Mouse (Mus musculus) brown adipose tissue, adult 24 weeks (tissue): ENCODE data around the gene Eef1a2. TPM values are rescaled to one million over a fixed set of nuclear protein-coding genes. Genes with fewer than 3 reads are reported as not detected.
A peak's percentile ranks its signal among the peaks of the same experiment; 100 is the strongest.

Source experiments
- H3K27ac ChIP-seq: fragments of 200-500 bp; replicated peaks from 2 replicates; pipeline ENCODE4 v1.5.1; 2012; ENCODE audit warnings: low read depth, mild to moderate bottlenecking, low read length
- H3K4me1 ChIP-seq: fragments of 200-500 bp; 2 replicates; pipeline ENCODE4 v1.6.1; 2012; ENCODE audit warnings: low read length, mixed read lengths; ENCODE audit not compliant: control insufficient read depth, insufficient read depth, insufficient read length
- H3K4me3 ChIP-seq: fragments of 200-500 bp; 2 replicates; pipeline ENCODE4 v1.5.1; 2012; ENCODE audit warnings: low read depth, mild to moderate bottlenecking, low read length, moderate library complexity; ENCODE audit not compliant: insufficient read depth
- polyA plus RNA-seq: library from polyadenylated mRNA; stranded (reverse); fragments of >200 nt; gene quantifications from 2 replicates; pipeline ENCODE4 v1.2.4, GENCODE M21; 2012; ENCODE audit not compliant: missing spikeins, insufficient read depth, insufficient read length

Gene Eef1a2
- polyA plus RNA-seq, 1 experiment = 11.3 TPM

GRCm38 (mm10) chr2:181150281-181150680 is 6.5 kb downstream of the Eef1a2 start:
- Histone ChIP-seq H3K27ac (no peak overlapping the region), H3K4me3 (no peak overlapping the region), H3K4me1 (peaks cover 7% of the 10 kb centered on the region; the same call in 1 of the 2 replicates)

- H3K4me3 ChIP-seq = peak overlapping the region; percentile 41
- H3K4me1 ChIP-seq = peaks cover 7% of the 10 kb centered on the region; the same call in 1 of the 2 replicates
These were observed 8.4 kb downstream of the Eef1a2 start for GRCm38 (mm10) chr2:181148318-181148955.

GRCm38 (mm10) chr2:181147546-181148317 is 9.1 kb downstream of the Eef1a2 start:
- Histone ChIP-seq H3K4me3 (peak overlapping the region; percentile 41), H3K4me1 (peaks cover 7% of the 10 kb centered on the region; the same call in 1 of the 2 replicates), H3K27ac (no peak overlapping the region)

More at GRCm38 (mm10) chr2:181148318-181148955, 8.4 kb downstream of the Eef1a2 start:
- H3K27ac ChIP-seq = no peak overlapping the region

- Histone ChIP-seq H3K4me3 (no peak overlapping the region), H3K4me1 (peaks cover 7% of the 10 kb centered on the region; the same call in 1 of the 2 replicates), H3K27ac (no peak overlapping the region)
These were observed 9.8 kb downstream of the Eef1a2 start for GRCm38 (mm10) chr2:181146976-181147545.

- Histone ChIP-seq H3K27ac (no peak overlapping the region), H3K4me1 (peaks cover 7% of the 10 kb centered on the region; the same call in 1 of the 2 replicates), H3K4me3 (no peak overlapping the region)
These were observed 12.1 kb downstream of the Eef1a2 start for GRCm38 (mm10) chr2:181144675-181145074.

- Histone ChIP-seq H3K4me1 (peaks cover 6% of the 10 kb centered on the region; the same call in 1 of the 2 replicates), H3K4me3 (no peak overlapping the region), H3K27ac (no peak overlapping the region)
These were observed 13.1 kb downstream of the Eef1a2 start for GRCm38 (mm10) chr2:181143509-181144276.

GRCm38 (mm10) chr2:181142703-181143135 is 14.1 kb downstream of the Eef1a2 start:
- H3K4me3 ChIP-seq = no peak overlapping the region
- H3K27ac ChIP-seq = no peak overlapping the region
- H3K4me1 ChIP-seq = 0 out of 2 replicates have a peak, but pooled peaks cover 3% of the 10 kb centered on the region

- Histone ChIP-seq H3K27ac (no peak overlapping the region), H3K4me3 (no peak overlapping the region), H3K4me1 (no peaks in the 10 kb centered on the region)
These were observed 17.1 kb downstream of the Eef1a2 start for GRCm38 (mm10) chr2:181139641-181140193.

GRCm38 (mm10) chr2:181136934-181137333 is 19.9 kb downstream of the Eef1a2 start:
- no peak overlapping the region for H3K4me3 ChIP-seq
- no peaks in the 10 kb centered on the region for H3K4me1 ChIP-seq
- H3K27ac ChIP-seq = no peak overlapping the region

- Histone ChIP-seq H3K4me1 (no peaks in the 10 kb centered on the region), H3K4me3 (no peak overlapping the region), H3K27ac (no peak overlapping the region)
These were observed 21.4 kb downstream of the Eef1a2 start for GRCm38 (mm10) chr2:181135446-181135818.

- Histone ChIP-seq H3K4me1 (no peaks in the 10 kb centered on the region), H3K4me3 (peak within 1 kb of the TSS; percentile 26; the same call in 1 of the 2 replicates), H3K27ac (no peak within 1 kb of the TSS)
These were observed 22.0 kb downstream of the Eef1a2 start, which contains the start of gene Kcnq2 for GRCm38 (mm10) chr2:181134591-181135445. TSS of gene Kcnq2 (minus strand) at chr2:181135300.

- Histone ChIP-seq H3K27ac (no peak overlapping the region), H3K4me3 (peak overlapping the region; percentile 26; the same call in 1 of the 2 replicates), H3K4me1 (no peaks in the 10 kb centered on the region)
These were observed 22.8 kb downstream of the Eef1a2 start for GRCm38 (mm10) chr2:181133837-181134590.

- H3K27ac ChIP-seq = no peak overlapping the region
- H3K4me1 ChIP-seq = no peaks in the 10 kb centered on the region
- H3K4me3 ChIP-seq = no peak overlapping the region
These were observed 26.6 kb downstream of the Eef1a2 start for GRCm38 (mm10) chr2:181130245-181130644.
